Mouse (Mus musculus) embryo, embryonic 9.5 days (tissue): ENCODE data around the gene Ambp.

Experiments
- DNase-seq: peaks from one replicate; pipeline ENCODE4 v3.0.0-alpha.2; 2017; ENCODE audit errors: extremely low spot score

Ambp gene

GRCm38 (mm10) chr4:63154699-63155098 is at the start of gene Ambp:
Gene Ambp, minus strand, starts transcription at chr4:63154799.
- DNase-seq = no peak

DNA sequence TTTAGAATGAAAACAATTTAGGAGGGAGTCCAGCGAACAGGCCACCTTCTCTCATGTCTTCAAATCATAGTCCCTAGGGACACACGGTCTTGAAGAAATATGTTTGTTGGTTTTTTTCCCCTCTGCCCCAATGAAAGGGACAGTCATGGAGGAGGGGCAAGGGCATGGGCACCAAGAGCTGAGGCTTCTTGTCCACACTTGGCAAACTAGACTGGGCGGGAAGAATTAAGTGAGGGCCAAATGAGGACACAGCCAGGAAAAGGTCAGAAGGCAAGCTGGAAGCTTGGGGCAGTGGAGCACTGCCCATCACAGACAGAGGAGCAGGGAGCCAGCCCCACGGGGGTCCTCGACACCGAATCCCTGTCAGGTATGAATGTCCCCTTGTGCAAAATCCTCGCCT is 49.3 kb upstream of the Ambp start:
- DNase-seq = no peak

- DNase-seq = no peak
Observed at GRCm38 (mm10) chr4:63199366-63199765, 44.8 kb upstream of the Ambp start.

DNA sequence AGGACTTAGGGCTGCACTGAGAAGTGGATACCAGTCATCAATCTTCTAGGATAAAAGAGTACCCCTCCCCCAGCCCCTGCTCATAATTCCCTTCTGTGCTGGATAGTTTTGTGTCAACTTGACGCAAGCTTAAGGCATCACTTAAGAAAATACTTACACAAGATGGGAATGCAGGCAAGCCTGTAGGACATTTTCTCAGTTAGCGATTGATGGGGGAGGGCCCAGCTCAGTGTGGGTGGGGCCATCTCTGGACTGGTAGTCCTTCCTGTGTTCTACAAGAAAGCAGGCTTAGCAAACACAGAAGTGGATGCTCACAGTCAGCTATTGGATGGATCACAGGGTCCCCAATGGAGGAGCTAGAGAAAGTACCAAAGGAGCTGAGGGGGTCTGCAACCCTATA is 39.8 kb upstream of the Ambp start:
- DNase-seq = no peak

- no peak for DNase-seq
Observed at GRCm38 (mm10) chr4:63191641-63192040, 37.0 kb upstream of the Ambp start.

DNA sequence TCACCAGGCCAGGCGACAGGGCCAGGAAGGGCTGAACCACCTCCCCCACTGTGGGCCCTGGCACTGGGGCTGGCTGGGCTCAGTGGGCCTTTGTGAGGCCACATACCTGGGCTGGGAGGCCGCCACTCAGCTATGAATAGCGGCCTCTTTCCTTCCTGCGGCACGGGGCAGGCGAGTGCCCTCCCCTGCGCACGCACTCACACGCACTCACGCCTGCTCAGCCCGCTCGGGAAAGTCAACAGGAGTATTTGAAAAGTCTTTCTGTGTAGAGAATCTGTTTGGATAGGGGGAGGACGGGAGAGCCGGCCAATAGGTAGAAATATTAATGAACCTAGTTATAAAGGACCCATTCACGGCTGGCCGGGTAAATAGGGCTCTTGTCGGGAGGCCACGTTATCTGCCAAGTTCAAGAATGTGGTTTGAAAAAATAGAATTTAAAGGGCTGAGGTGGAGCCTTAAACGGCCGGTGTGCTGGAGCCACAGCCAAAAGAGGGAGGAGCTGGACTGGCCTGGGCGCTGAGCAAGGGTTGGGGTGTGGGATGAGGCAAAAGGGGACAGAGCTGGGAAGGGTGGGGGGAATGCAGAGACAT is 31.8 kb upstream of the Ambp start:
- DNase-seq = no peak

DNA sequence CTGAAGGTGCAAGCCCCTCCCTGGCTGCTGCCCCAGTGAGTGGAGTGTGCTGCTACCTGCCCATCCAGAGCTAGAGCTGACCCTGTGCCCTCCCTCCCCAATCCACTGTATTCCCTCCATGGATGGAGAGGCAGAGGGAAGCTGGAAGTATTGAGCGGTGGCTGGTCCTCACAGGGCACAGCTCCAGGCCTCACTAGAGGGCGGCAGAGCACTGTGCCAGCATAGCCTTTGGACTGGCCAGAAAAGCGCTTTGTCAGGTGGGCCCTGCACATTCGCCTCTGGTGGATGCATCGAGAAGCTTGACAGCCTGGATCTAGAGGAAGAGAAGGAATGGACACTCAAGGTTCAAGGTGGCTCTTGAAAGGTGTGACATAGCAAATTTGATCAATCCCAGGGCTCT is 27.0 kb upstream of the Ambp start:
- peak; percentile 64 for DNase-seq

GRCm38 (mm10) chr4:63171969-63172685 is 17.5 kb upstream of the Ambp start, which contains the start of gene Kif12:
Gene Kif12, minus strand, starts transcription at chr4:63172131.
- no peak for DNase-seq

GRCm38 (mm10) chr4:63171122-63171521 is 16.5 kb upstream of the Ambp start:
- no peak for DNase-seq

DNA sequence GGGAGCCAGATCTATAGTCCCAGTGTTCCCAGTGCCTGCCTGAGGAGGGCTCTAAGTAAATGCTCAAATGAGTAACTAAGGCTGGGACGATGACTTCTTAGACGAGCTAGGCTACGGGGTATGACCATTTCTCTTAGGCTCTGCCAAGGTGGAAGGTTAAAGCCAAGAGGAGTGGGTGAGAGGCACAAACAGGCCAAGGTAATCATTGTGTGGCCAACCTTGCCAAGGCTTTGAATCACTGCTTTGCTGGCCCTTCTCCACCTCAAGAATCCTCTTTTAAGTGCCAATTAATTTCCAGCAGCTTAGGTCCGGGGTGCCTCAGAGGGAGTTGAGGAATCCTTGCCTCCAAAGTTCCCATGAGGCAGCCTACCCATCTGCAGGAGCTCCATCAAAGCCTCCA is 15.5 kb upstream of the Ambp start:
- DNase-seq = no peak

DNA sequence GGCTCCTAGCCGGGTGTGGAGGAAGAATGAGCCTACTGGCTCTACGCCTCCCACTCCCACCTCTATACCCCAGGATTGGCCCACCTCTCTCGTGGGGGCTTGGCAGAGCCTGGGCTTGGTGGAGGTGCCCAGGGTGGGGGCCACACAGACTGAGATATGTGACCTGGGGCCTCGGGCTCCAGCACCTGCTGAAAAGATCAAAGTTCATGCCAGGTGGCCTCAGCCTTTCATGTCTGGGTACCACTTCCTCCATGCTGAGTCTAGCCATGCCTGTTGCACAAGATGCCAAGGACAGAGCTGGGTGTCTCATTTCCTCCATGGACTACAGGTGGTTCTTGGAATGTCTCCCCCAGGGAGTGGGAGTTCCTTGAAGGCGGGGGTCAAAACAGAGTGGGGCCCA is 11.7 kb upstream of the Ambp start:
- DNase-seq = no peak

GRCm38 (mm10) chr4:63165636-63166035 is 11.0 kb upstream of the Ambp start:
- no peak for DNase-seq

DNA sequence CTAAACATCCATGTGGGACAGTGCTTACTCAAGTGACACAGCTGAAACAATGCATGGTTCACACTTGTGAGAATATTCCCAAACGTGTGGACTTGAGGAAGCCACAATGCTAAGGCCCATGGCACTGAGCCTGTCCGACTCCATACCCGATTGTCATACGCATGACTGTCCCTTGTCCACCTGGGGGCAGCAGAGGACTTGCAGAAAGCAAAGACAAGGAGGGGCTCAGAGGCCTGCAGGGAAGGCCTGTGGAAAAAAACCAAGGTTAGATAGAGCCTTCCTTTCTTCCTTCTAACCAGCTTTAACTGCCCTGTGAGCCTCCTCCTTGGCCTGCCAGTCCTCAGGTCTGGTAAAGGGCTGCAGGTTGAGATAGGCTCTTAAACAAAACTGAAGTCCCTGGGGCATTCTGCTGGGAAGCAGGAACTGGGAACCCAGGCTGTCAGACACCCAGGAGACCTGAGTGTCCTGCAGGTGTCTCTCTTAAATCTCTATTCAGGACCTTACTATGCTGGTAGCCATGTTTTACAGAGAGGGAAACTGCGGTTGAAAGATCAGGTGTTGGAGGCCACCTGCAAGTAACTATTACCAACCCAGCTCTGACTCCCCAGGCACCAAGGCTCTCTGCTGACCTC is 4.5 kb upstream of the Ambp start:
- peak; percentile 80 for DNase-seq

DNA sequence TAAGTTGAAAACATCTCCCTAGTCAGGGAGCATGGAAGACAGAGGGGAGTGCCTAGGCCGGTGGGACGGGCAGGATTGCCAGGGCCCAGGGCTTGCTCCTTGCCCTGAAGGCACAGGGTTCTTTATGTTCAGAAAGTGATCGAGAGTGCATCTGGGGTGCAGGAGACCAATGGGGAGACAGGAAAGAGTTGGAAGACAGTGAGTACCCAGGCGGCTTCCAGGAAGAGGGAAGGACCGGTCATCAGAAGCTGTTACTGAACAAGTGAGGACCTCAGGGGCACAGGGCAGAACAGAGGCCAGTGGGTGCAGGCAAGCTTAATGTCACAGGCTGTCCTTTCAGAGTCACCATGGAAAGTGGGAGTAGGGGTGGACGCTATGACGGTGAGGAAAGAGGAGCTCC is 3.6 kb upstream of the Ambp start:
- DNase-seq = no peak

DNA sequence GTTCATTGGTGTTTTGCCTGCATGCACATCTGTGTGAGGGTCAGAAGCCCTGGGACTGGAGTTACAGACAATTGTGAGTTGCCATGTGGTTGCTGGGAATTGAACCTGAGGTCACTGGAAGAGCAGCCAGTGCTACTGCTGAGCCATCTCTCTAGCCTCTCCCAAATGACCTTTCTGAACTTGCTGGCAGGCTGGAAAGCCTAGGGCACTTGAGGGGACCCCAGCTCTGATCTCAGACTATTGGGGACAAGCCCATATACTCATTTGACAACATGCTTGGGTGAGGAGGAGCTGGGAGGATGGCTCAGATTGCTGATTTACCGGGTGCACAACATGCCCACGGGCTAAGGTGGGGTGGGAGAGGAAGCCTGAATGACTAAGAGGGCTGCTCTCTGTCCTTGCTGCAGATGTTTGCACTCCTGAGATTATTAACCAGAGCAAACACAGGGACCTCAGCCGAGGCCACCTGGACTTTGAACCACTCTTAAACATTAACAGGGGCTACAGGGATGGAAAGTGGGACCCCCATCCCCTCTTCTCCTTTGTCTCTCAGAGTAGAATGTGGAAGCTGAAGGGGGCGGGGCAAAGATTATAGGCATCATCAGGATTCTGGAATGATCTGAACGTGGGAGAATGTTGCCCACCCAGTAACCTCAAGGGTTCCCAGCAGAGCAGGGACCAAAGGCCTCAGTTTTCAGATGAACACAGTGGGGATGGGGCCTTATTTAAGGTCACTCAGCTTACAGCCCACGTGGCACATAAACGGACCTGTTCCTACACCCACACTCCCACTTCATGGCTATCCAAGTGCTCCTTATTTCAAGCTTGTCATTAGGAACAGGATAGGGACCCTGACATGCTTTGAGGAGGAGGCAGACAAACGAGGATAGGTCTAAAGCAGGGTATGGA is 2.4 kb upstream of the Ambp start:
- DNase-seq = no peak

GRCm38 (mm10) chr4:63155596-63155995 is 997 bp upstream of the Ambp start:
- no peak for DNase-seq

GRCm38 (mm10) chr4:63154028-63154427 is 571 bp downstream of the Ambp start:
- no peak for DNase-seq

DNA sequence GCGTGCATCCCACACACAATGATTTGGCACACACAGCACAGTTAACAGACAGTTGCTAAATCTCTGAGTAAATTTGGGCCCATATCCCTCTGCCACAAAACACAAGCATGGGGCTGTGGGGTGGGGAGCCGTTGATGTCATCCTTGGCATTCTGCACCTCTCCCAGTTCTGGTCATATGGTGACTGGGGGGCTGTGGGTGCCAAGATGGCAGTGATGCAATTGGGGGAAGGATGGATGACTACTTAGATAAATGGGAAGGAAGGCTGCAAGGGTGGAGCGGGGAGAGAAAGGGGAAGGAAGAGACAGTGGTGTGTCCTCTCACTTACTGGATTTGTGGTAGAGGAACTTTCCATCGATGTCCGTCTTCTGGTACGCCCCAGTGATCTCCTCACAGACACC is 3.5 kb downstream of the Ambp start:
- DNase-seq = no peak

GRCm38 (mm10) chr4:63147268-63147667 is 7.3 kb downstream of the Ambp start:
- no peak for DNase-seq

- no peak for DNase-seq
Observed at GRCm38 (mm10) chr4:63129891-63130624, 24.5 kb downstream of the Ambp start.

DNA sequence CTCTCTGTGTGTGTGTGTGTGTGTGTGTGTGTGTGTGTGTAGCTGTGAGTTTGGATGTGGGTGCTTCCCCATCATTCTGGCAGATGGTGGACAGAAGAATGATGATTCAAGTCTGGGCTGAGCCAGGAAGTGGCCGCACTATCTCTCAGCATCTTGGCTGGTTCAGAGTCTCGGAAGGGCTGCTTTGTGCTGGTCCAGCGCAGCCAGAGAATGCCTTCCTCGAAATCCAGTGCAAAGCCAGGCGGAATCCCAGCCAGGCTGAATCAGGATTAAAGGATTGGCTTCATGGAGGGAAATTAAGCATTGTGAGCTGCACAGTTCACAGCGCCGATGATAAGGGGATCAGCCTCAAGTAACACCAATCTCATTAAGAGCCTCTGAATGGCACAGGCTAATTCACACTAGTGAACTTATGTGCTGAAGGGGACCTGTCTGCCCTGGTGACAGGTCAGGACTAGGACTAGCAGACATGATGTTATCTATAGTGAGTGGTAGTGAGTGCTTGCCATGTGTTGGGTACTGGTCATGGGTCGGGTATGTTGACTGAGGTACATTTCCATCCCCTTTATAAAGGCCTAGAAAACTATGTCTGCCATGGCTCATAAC is 29.6 kb downstream of the Ambp start:
- no peak for DNase-seq
